Mouse (Mus musculus) heart, postnatal 0 days (tissue): ENCODE results near the gene Insl3.

Source experiments
- CTCF ChIP-seq: IDR thresholded peaks from 2 replicates; pipeline ENCODE4 v1.5.1; 2016; ENCODE audit warnings: antibody characterized with exemption, control low read depth, low read depth
- EP300 ChIP-seq: IDR thresholded peaks from 2 replicates; pipeline ENCODE4 v1.6.1; 2016; ENCODE audit warnings: antibody characterized with exemption, low read depth

GRCm38 (mm10) chr8:71715531-71715930, 26.5 kb downstream of the Insl3 start:
- no peak for TF ChIP-seq CTCF
- no peak for TF ChIP-seq EP300
